Mouse (Mus musculus) kidney, adult 8-10 months (tissue): ENCODE measurements around the gene Chst12.

Experiments used
- DNase-seq, 2 experiments: peaks; one replicate each; pipeline ENCODE4 v3.0.0; 2022

Chst12 gene

DNA sequence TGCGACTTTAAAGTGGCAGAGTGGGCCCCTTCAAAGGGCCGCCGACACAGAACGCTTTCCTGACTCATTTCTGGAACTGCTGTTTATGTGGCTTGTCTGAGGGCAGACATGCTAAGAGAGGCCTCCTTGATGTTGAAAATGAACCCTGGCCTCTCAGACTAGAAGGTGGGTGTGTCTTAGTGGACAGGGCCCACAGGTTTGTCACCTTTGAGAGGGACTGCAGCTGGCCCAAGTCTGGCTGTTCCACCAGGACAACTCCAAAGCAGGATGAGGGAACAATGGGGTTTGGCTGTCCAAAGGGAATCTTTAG is 12.5 kb downstream of the Chst12 start:
- DNase-seq, result no peak

DNA sequence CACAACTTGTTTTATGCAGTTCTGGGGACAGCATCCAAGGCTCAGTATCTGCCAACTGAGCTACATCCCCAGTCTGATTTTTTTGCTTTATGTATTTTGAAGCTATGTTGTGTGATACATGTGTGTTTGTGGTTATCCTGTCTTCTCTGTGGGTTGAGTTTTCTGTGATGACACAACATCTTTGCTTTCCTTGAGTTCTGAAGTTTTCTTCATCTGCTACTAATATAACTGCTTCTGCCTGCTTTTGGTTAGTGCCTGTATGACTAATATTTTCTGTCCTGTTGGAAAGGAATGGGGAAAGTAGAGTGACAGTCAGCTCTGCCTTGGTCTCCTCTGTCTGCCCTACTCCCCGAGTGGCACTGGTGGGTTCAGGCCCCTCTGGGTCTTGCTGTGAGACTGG is 15.8 kb downstream of the Chst12 start:
- DNase-seq, result no peak

DNA sequence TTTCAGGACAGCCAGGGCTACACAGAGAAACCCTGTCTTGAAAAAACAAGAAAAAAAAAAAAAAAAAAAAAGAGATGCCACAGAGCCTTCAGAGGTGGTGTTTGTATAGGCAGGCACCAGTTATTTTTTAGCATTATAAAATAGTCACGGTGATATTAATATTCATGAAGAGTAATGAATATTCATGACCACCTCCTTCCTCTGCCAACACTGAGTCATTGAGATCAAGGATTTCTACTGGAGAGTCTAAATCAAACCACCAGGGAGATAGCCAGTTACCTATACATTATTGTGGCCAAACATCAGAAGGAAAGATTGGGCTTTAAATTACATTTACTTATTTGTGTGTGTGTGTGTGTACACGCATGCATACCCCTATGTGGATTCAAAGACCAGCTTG is 21.4 kb downstream of the Chst12 start:
- DNase-seq, result no peak

DNA sequence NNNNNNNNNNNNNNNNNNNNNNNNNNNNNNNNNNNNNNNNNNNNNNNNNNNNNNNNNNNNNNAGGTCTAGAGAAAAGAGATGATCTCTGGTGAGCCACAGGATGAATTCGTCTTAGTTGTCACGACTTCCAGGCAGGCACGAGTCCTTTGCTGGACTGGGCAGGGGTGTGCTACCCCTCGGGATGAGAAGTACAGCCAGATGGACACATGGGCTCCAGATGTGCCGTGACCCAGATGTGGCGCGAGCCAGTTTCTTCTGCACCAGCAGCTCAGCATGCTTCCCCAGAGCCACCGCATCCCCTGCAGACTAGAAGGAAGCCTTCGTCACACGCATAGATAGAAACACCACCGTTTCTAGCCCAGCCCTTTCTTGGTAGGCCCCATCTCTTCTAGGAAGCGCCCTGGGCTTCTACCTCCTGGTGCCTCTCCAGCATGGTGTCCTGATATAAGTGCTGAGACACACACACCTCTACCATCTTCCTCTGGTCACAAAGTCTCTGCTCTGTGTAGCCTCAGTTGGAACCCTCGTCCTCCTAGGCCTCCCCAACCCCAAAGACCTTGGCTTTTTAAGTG is 32.8 kb downstream of the Chst12 start:
- no peak for DNase-seq

DNA sequence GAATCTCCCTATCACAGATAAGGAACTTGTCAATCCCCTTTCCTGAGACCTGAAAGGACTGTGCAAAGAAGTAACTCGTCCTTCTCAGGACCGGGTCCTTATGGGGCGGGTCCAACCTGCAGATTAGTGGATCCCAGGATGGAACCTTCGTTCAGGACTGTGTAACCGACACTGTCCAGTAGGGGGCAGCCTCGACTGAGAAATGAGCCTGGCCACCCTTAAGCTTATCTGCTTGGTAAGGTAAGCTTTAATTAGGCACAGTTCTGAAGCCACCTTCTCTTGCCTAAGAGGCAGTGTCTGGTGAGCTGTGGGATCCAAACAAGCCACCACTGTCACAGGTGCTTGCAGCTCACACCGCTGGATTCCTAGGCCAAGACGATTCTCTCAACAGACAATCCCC is 34.8 kb downstream of the Chst12 start:
- peak; percentile 58 to 85 for DNase-seq

DNA sequence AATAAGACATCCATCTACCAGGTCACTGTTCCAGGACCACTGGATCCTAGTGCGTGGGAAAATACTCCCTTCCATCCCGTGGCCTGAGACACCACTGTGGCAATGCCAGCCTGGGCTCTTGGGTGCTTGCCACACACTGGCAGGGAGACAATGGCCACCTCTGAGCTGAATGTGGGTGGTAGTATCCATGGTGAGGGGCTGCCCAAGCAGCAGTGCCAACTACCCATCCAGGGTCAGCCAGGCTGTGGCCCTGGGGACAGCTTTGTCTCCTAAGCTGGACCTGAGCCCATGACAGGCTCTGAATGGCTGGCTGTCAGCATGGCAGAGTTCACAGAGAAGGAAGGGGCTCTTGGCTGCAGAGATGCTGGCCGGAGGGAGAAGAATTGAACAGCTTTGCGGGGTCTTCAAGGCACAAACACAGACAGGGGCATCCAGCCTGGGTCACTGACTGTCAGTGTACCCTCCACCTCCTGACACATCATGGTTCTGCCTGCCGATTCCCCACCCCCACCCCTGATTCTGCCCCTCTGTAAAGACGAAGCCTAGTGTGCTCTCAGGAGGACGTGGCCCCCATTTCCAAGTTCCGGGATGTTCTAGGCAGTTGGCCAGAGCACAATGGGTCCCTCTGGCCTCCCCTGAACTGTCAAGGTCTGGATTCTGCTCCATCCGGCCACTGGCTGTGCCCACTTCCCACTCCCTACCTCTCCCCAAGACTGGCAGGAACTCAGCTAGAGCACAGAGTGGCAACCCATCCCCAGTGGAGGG is 37.6 kb downstream of the Chst12 start:
- no peak for DNase-seq

DNA sequence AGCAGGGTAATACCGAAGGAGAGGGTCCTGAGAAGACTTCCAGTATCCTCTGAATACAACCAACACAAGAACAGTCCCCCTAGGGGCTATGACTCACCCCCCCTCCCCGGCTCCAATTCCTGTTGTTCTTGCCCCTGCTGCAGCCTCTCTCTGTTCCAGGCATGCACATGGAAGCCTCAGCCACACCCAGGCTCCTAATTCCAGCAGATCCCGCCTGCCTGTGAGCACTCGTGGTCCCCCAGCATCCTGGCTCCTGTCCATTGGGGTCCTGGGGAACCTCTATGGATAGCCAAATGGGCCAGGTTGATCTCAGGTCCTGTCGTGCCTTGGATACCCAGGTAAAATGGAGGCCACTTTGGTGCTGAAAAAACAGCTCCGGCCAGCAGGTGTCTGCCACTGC is 40.3 kb downstream of the Chst12 start:
- no peak for DNase-seq

DNA sequence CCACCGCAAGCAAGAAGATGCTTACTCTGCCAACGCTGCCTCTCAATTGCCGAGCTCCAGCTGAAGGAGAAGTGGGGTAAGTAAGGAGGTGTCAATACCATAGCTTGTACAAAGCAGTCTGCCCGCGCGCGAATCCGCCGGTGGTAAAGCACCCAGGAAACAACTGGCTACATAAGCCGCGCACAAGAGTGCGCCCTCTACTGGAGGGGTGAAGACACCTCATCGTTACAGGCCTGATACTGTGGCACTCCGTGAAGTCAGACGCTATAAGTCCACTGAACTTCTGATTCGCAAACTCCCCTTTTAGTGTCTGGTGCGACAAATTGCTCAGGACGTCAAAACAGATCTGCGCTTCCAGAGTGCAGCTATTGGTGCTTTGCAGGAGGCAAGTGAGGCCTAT is 41.0 kb downstream of the Chst12 start:
- no peak for DNase-seq

DNA sequence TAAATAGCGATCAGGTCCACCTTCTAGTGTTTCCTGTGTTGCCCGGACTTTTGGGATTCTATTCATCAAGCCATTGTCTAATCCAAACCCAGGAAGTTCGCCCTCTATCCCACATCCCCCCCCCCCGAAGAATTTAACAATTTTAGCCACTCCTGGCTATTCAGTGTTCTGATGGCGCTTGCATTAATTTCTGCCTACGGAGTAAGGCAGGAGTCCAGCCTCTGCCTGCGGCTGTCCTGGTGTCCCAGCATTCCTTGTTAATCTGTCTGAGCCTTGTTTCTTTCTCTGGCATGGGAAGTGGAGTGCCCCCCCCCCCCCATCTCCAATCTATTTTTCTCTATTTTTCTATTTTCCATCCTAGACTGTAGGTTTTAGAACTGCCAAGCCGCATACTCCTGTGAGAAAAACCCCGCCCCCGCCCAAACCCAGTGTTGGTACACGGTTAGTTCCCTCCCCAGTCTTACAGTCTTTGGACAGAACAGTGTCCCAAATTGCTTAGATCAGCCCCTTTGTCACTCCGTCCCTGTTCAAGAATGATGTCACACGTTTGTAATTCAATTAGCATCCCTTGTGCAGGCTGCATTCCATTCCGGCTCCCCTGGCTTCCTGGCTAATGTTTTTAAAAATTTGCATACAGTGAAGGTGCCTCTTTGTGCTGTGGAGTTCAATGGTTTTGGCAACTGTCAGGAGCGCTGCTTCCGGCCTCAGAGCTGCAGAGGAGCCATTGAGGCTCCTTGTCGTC is 44.1 kb downstream of the Chst12 start:
- DNase-seq, result peak; percentile 19 to 65

DNA sequence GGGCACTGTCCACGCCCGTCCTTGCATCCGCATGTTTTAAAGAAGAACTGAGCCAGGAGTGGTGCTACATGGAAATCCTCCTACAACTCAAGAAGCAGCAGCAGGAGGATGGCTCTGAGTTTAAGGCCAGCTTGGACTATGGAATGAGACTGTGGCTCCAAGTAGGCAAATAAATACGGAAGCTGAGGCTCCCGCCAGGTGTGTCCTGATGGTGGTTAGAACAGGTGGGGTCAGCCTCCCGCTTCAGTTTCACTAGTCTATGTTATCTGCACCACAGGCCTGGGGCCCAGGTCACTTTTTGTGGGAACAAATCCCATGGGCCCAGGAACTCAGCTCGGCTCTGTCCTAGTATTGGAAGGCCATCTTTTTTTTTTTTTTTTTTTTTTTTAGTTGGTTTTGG is 48.4 kb downstream of the Chst12 start:
- DNase-seq, result no peak

DNA sequence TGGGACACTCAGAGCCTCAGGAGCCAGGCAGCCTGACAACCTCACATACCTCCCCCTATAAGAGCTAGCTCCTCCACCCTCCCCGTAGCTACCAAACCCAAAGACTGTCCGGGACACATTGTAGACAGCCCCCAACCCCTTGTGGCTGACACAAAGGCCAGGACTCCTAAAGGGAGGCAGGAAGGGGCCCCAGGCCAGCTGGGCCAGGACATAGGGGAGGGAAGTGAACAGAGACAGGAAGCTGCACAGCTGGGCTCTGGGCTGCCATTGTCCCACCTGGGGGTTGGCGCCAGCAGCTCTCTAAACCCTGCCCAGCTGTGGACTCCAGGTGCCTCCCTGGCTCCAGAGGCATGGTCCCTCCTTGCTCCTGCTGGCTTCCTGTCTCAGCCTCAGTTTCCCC is 51.5 kb downstream of the Chst12 start:
- DNase-seq, result no peak

DNA sequence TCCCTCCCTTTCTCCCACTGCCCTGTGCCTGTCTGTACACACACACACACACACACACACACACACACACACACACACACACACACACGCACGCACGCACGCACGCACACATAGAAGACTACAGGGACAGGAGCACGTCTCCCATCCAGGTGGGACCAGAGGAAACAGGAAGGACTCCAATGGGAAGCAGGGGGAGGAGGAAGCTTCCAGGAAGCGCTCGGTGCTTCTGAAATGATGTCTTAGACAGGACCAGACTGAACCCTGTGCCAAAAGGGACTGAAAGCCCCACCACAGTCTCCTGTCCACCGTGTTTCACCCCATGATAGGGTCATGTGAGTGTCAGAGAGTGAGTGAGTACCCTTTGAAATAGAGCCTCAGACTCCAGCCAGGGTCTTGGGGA is 57.3 kb downstream of the Chst12 start:
- no peak for DNase-seq

DNA sequence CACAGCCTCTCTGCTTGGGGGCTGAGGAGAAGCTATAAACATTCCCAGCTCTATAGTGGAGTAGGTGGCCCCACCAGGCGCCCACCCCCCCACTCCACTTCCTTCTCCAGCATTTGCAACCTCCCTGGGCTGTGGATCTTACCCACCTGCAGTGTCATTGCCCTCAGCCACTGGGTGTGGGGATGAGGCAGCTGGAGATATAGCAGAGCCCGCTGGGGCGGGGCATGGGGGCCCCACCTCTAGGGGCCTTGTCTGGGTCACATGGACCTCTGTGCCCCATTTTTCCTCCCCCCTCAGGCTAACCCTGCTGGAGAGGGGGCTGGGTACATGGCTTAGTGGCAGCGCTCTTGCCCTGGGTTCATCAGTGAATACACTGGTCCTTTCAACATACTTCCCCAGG is 59.5 kb downstream of the Chst12 start, which contains the start of gene Grifin:
Grifin (minus strand) TSS at position 176 of the 400 bp plus-strand sequence.
- no peak for DNase-seq

DNA sequence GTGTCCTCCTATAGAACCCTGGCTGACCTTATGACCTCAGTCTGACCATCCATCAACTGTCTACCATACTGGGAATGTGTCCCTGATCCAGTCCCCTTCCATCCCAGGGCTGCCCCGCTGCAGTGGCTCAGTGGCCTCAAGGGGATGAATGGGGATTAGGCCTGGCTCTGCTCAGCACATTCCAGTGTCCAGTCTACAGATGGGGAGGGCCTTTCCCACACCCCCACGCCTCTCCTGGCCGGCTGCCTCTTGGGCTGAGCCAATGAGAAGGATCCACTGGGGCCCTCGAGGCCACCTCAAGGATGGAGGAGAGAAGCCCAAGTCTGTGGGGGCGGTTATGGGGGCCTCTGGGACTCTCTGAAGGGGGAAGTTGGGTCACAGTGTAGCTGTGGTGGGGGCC is 60.1 kb downstream of the Chst12 start:
- DNase-seq, result no peak

DNA sequence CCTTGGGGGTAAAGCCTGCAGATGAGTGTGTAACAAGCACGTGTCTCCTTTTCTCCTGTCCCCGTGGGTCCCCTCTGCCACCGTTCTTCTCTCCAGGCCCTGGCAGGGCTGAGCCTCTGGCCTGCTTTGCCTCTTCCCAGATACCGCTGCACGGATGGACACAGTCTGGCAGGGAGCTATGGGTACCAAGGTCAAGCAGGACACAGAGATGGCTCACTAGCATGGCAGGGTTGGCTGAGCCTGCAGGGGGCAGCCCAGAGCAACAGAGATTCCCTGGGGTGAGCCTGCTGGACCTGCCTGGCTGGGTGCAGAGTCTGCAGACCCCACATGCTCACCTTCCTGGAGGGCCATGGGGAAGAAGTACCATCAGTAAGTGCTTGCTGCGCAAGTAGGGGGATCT is 60.5 kb downstream of the Chst12 start:
- peak in 1 of 2 experiments; percentile 26 for DNase-seq

DNA sequence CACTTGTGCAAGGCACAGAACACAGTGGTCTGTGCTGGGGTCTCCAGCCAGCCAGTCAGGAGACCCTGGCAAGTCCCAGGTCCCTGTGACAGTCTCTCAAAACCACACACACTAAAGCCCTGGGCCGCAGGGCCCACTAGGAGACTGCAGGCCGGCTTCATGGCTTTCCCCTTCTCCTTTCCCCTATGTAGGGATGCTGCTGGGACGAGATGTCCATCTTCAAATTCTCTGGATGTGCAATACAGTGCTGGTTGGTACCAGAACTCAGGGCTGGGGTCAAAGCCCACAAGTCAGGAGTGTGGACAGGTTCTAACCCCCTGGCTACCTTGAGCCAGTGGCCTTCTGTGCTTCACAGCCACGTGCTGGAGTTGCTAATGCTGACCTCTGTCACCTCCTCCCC is 60.9 kb downstream of the Chst12 start:
- no peak for DNase-seq

DNA sequence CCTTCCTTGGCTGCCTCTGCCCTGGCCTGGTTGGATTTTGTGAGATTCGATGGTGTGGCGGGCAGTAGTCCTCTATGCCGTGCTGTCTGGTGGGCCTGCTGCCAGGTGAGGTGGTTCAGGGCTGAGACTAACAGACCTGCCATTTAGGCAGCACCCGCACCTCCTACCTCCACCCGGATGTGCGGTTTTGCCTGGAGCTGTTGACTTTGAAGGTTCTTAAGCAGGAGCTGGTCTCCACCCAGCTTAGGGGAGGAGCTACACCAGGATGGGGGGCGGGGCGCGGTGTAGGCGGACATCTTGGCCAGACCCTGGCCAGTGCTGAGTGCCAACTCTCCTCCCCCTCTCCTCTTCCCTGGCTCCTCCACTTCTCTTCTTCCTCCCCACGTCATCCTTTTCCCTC is 62.0 kb downstream of the Chst12 start:
- DNase-seq, result peak; percentile 47 to 58

DNA sequence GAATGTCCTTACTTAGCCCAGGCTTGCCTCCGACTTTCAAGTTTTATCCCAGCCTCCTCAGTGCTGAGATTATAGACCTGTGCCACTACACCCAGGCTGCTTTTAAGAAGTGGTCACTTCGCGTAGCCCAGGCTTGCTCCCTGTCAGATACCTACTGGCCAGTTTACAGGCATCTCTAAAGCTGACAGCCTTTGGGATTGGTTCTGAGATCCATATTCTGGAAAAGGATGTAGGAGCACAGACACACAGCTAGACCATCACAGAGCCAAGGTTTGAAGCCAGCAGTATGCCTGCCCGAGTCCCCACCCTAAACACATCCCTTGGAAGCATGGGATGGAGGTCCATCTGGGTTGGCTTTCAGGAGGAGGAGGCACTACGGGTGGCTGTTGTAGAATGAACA is 62.4 kb downstream of the Chst12 start:
- no peak for DNase-seq

DNA sequence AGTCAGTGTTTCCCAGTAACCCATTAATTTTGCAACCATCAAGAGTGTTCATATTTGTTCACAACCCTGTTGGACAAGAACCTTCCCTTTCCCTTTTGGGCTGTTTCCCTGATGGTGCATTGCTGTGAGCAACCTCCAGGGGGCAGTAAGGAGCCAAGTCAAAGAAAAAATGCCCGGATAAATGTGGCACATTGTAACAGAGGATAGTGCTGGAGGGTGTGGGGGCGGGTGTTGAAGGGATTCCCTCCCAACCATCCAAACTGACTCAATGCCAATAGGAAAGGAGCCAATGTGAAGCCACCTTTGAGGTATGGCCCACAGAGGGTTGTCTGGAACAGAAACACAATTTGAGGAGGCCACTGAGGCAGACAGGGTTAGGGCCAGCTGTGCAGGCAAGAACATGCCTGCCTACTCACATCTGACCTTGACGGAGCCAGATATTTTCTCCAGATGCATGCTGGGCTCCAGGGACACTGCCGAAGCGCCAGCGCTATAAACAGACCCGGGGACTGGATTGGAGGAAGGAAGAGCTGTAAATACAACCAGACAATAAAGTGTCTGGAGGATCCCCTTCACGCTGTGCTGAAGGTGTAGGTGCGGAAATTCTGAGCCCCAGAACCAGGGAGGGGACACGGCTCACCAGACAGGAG is 63.1 kb downstream of the Chst12 start:
- DNase-seq, result peak in 1 of 2 experiments; percentile 64

DNA sequence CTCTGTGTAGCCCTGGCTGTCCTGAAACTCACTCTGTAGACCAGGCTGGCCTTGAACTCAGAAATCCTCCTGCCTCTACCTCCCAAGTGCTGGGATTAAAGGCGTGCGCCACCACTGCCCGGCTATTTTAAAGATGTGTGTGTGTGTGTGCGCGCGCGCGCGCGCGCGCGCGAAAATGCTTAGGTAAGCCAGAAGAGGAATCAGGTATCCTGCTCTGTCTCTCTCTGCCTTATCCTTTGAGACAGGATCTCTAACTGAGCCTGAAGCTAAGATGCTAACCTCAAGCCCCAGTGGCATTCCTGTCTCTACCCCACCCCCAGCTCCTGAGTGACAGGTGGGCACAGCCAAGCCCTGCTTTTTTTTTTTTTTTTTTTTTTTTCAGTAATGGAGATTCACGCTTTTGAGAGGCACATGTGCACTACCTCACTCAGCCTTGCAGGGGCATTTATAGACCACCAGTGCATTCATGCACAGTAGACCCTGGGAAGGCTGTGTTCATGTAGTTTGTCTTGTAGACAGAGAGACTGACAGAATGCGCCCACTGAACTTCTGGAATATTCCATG is 63.8 kb downstream of the Chst12 start:
- DNase-seq, result no peak

DNA sequence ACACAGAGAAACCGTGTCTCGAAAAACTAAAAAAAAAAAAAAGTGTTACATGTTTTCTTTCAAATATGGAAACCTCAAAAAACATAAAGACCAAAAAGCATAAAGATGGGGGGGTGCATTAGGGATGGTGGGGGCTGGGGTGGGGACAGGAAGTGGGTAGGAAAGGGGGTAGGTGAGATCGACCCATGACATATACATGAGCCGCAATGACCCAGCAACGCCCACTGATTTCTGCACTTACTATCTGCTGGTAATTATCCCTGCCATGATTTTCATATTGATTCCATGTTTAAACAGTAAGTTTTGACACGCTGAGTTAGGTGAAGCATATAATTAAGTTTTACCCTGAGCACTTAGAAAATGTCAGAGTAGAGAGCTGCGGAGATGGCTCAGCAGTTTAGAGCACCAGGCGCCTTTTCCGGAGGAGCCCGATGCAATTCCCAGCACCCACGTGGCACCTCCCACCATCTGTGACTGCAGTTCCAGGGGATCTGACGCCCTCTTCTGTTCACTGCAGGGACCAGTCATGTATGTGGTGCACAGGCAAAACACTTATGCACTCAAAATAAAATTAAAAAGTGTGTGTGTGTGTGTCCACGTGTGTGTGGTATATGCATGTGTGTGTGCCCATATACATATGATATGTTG is 65.0 kb downstream of the Chst12 start:
- no peak for DNase-seq

DNA sequence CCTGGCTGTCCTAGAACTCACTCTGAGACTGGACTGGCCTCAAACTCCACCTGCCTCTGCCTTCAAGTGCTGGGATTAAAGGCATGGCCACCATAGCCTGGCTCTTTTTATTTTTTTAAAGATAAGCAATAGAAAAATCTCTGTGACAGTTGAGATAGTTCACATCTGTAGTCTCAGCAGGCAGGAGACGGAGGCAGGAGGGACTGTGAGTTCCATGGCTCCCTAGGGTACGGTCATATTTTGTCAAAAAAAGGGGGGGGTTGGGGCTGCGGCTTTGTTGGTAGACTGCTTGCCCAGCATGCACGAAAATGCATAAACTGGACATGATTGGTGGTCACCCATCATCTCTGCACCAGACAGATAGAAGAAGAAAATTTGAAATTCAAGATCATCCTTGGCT is 65.9 kb downstream of the Chst12 start:
- DNase-seq, result no peak

DNA sequence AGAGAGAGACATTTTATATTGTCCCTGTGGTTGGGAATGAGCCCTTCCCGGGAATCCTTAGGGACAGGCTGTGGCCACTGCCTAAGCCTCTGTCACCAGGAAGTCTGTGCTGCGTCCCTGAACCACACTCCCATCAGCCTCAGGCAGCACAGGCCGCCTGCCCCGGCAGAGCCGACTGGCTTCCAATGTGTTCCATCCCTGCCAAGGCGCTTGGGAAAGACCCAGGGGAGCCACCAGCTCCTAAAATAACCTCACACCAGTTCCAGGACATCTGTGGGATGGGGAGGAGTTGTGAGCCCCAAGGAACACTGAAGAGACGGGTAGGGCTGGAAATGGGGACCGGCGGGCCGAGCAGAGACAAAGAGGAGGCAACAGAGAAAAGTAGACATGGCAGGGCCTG is 66.3 kb downstream of the Chst12 start:
- DNase-seq, result peak; percentile 38 to 47
